Comparison of ENCODE assay signal across 8 mouse cellular contexts in genomic region chr13:69739759-69740135, GRCm38 (mm10). TPM values are rescaled to one million over a fixed set of nuclear protein-coding genes. Genes with fewer than 3 reads are reported as not detected.
DNase-seq lines count a peak whose midpoint lies in the region; ATAC-seq and TF ChIP-seq lines count a peak whose summit lies in the region.

Gene Ube2ql1, minus strand, starts transcription at chr13:69739889.

- H3K27ac ChIP-seq in brown adipose tissue, adult 24 weeks (replicated peaks; ENCODE audit: low read depth, low read length), result no peak within 1 kb of the TSS
- peak within 1 kb of the TSS; percentile 84 for H3K27ac ChIP-seq in forebrain, embryonic 12.5 days
- H3K27ac ChIP-seq in heart, embryonic 15.5 days, result no peak within 1 kb of the TSS
- H3K27ac ChIP-seq in kidney, postnatal 0 days, result no peak within 1 kb of the TSS
- peak within 1 kb of the TSS; percentile 67 for H3K27ac ChIP-seq in limb, embryonic 15.5 days
- H3K27ac ChIP-seq in midbrain, embryonic 16.5 days (ENCODE audit: low read length), result peak within 1 kb of the TSS; percentile 93

- no peaks in the 10 kb centered on the region for H3K36me3 ChIP-seq in forebrain, embryonic 12.5 days (replicated peaks)
- no peaks in the 10 kb centered on the region for H3K36me3 ChIP-seq in heart, embryonic 15.5 days
- H3K36me3 ChIP-seq in kidney, postnatal 0 days (ENCODE audit: insufficient read depth, low read length), result no peaks in the 10 kb centered on the region
- H3K36me3 ChIP-seq in limb, embryonic 15.5 days, result no peaks in the 10 kb centered on the region
- H3K36me3 ChIP-seq in midbrain, embryonic 16.5 days (ENCODE audit: control insufficient read depth, insufficient read depth, low read length), result no peaks in the 10 kb centered on the region

- H3K9me3 ChIP-seq in forebrain, embryonic 12.5 days, result no peaks in the 10 kb centered on the region
- no peaks in the 10 kb centered on the region for H3K9me3 ChIP-seq in heart, embryonic 15.5 days (replicated peaks)
- H3K9me3 ChIP-seq in kidney, postnatal 0 days (replicated peaks; ENCODE audit: low read length), result no peaks in the 10 kb centered on the region
- no peaks in the 10 kb centered on the region; the same call in 1 of the 2 replicates for H3K9me3 ChIP-seq in limb, embryonic 15.5 days
- no peaks in the 10 kb centered on the region; the same call in 1 of the 2 replicates for H3K9me3 ChIP-seq in midbrain, embryonic 16.5 days (replicated peaks; ENCODE audit: control insufficient read depth, low read length, poor library complexity, severe bottlenecking)

- peak; percentile 34 to 36 for DNase-seq in B cell, adult 2 months
- DNase-seq in kidney, postnatal 0 days (ENCODE audit: low spot score), result peak; percentile 88
- peak; percentile 15 to 30 for DNase-seq in spleen, postnatal 14 days (ENCODE audit: low spot score in 2 of 2)

- peaks cover 65% of the 10 kb centered on the region for H3K27me3 ChIP-seq in forebrain, embryonic 12.5 days
- H3K27me3 ChIP-seq in heart, embryonic 15.5 days, result peaks cover 64% of the 10 kb centered on the region
- peaks cover 24% of the 10 kb centered on the region for H3K27me3 ChIP-seq in kidney, postnatal 0 days (ENCODE audit: insufficient read depth, low read length)
- H3K27me3 ChIP-seq in limb, embryonic 15.5 days, result peaks cover 54% of the 10 kb centered on the region
- H3K27me3 ChIP-seq in midbrain, embryonic 16.5 days (ENCODE audit: control insufficient read depth, insufficient read depth, low read depth, low read length), result no peaks in the 10 kb centered on the region

- ATAC-seq in forebrain, embryonic 12.5 days (ENCODE audit: low FRiP score), result peak; percentile 94
- ATAC-seq in heart, embryonic 15.5 days (replicated peaks; ENCODE audit: insufficient number of reproducible peaks, insufficient read depth, low FRiP score, low read depth), result peak; percentile 92
- ATAC-seq in kidney, postnatal 0 days (replicated peaks; ENCODE audit: low FRiP score, low read depth), result peak; percentile 91
- ATAC-seq in limb, embryonic 15.5 days (ENCODE audit: insufficient number of reproducible peaks, low FRiP score, low TSS enrichment, low read depth), result peak; percentile 81
- peak; percentile 95 for ATAC-seq in midbrain, embryonic 16.5 days

- 0% methylated on average over 43 of the region's 46 CpGs for WGBS in forebrain, embryonic 12.5 days
- WGBS in heart, embryonic 15.5 days, result under 1% methylated on average over 40 of the region's 46 CpGs
- WGBS in kidney, postnatal 0 days, result under 1% methylated on average over 41 of the region's 46 CpGs
- 0% methylated on average over 39 of the region's 46 CpGs for WGBS in limb, embryonic 15.5 days
- under 1% methylated on average over 28 of the region's 46 CpGs for WGBS in midbrain, embryonic 16.5 days

- peak within 1 kb of the TSS; percentile 97 for H3K4me2 ChIP-seq in forebrain, embryonic 12.5 days
- peak within 1 kb of the TSS; percentile 100 for H3K4me2 ChIP-seq in heart, embryonic 15.5 days
- H3K4me2 ChIP-seq in kidney, postnatal 0 days (ENCODE audit: low read length), result peak within 1 kb of the TSS; percentile 100
- H3K4me2 ChIP-seq in limb, embryonic 15.5 days, result peak within 1 kb of the TSS; percentile 100
- H3K4me2 ChIP-seq in midbrain, embryonic 16.5 days (ENCODE audit: low read length), result peak within 1 kb of the TSS; percentile 75

- peak; percentile 78 for TF ChIP-seq CTCF in kidney, postnatal 0 days (IDR thresholded peaks at IDR 0.05; ENCODE audit: low read depth)

- no peaks in the 10 kb centered on the region; the same call in 1 of the 2 replicates for H3K4me1 ChIP-seq in brown adipose tissue, adult 24 weeks (ENCODE audit: control insufficient read depth, insufficient read depth, insufficient read length, low read length)
- H3K4me1 ChIP-seq in forebrain, embryonic 12.5 days, result peaks cover 30% of the 10 kb centered on the region
- H3K4me1 ChIP-seq in heart, embryonic 15.5 days (replicated peaks), result peaks cover 28% of the 10 kb centered on the region
- H3K4me1 ChIP-seq in kidney, postnatal 0 days (replicated peaks; ENCODE audit: insufficient read depth, low read length), result no peaks in the 10 kb centered on the region; the same call in 1 of the 2 replicates
- H3K4me1 ChIP-seq in limb, embryonic 15.5 days, result peaks cover 30% of the 10 kb centered on the region
- H3K4me1 ChIP-seq in midbrain, embryonic 16.5 days (ENCODE audit: control insufficient read depth, insufficient read depth, low read length), result peaks cover 27% of the 10 kb centered on the region

- H3K9ac ChIP-seq in forebrain, embryonic 12.5 days, result peak within 1 kb of the TSS; percentile 82
- H3K9ac ChIP-seq in heart, embryonic 15.5 days, result peak within 1 kb of the TSS; percentile 68
- H3K9ac ChIP-seq in kidney, postnatal 0 days (ENCODE audit: low read depth, low read length), result peak within 1 kb of the TSS; percentile 49
- H3K9ac ChIP-seq in limb, embryonic 15.5 days, result peak within 1 kb of the TSS; percentile 50
- H3K9ac ChIP-seq in midbrain, embryonic 16.5 days (ENCODE audit: low read depth, low read length), result peak within 1 kb of the TSS; percentile 92

- H3K4me3 ChIP-seq in brown adipose tissue, adult 24 weeks (ENCODE audit: insufficient read depth, low read depth, low read length), result peak within 1 kb of the TSS; percentile 55
- peak within 1 kb of the TSS; percentile 78 for H3K4me3 ChIP-seq in forebrain, embryonic 12.5 days (replicated peaks)
- peak within 1 kb of the TSS; percentile 80 for H3K4me3 ChIP-seq in heart, embryonic 15.5 days
- H3K4me3 ChIP-seq in kidney, postnatal 0 days (replicated peaks; ENCODE audit: low read depth, low read length), result peak within 1 kb of the TSS; percentile 56
- peak within 1 kb of the TSS; percentile 72 for H3K4me3 ChIP-seq in limb, embryonic 15.5 days
- peak within 1 kb of the TSS; percentile 55 for H3K4me3 ChIP-seq in midbrain, embryonic 16.5 days (ENCODE audit: low read depth, low read length)

RNA-seq across cellular contexts. Expression of gene Ube2ql1, which starts in this region (rescaled TPM):
- 5.2 and 20.3 TPM in 2 replicates for polyA plus RNA-seq in brown adipose tissue, adult 24 weeks (2012; ENCODE audit: insufficient read depth, insufficient read length, missing spikeins)
- polyA plus RNA-seq in forebrain, embryonic 12.5 days (2016; fragmentation: Nextera tagmentation; extraction: Ambion mirVana), result 5.8 and 6.4 TPM in 2 replicates
- 0.55 and 0.62 TPM in 2 replicates for polyA plus RNA-seq in heart, embryonic 15.5 days (2015; fragmentation: Nextera tagmentation; extraction: Ambion mirVana)
- 0.21 and 0.38 TPM in 2 replicates for polyA plus RNA-seq in kidney, postnatal 0 days (2015; fragmentation: Nextera tagmentation; extraction: Ambion mirVana)
- polyA plus RNA-seq in limb, embryonic 15.5 days (2015; fragmentation: Nextera tagmentation; extraction: Ambion mirVana), result 1.0 and 2.1 TPM in 2 replicates
- polyA plus RNA-seq in midbrain, embryonic 16.5 days (2015; fragmentation: Nextera tagmentation; extraction: Ambion mirVana), result 21.3 and 22.8 TPM in 2 replicates

Comparison
In these comparisons a context has a peak if more than half of its experiments do, and no peak if none do; other contexts are left out.
1. Peak in ATAC-seq, H3K4me3 ChIP-seq, H3K9ac ChIP-seq and H3K4me2 ChIP-seq in heart, embryonic 15.5 days; RNA of the gene not detected or under 1 TPM.
2. Peak in DNase-seq, ATAC-seq, H3K4me3 ChIP-seq, H3K9ac ChIP-seq and H3K4me2 ChIP-seq in kidney, postnatal 0 days; RNA of the gene not detected or under 1 TPM.
3. DNase-seq: peak in every context shown above with its lines; median percentile 88 in kidney, postnatal 0 days; 35 in B cell, adult 2 months; 22 in spleen, postnatal 14 days.
4. H3K27ac ChIP-seq: peak in forebrain, embryonic 12.5 days (single experiment), limb, embryonic 15.5 days (single experiment) and midbrain, embryonic 16.5 days (single experiment); none in brown adipose tissue, adult 24 weeks (single experiment), heart, embryonic 15.5 days (single experiment) and kidney, postnatal 0 days (single experiment).
5. Peak in every context shown above with its lines, with median percentiles within 50 percentile points of each other: H3K4me3 ChIP-seq, ATAC-seq, H3K4me2 ChIP-seq and H3K9ac ChIP-seq.